Mouse (Mus musculus): ENCODE results near the gene Ptprr. TPM values are rescaled to one million over a fixed set of nuclear protein-coding genes. Genes with fewer than 3 reads are reported as not detected.

The Ptprr gene
- total RNA-seq, 2 experiments from 2014 or later, result 0.41 to 0.54 TPM

DNA sequence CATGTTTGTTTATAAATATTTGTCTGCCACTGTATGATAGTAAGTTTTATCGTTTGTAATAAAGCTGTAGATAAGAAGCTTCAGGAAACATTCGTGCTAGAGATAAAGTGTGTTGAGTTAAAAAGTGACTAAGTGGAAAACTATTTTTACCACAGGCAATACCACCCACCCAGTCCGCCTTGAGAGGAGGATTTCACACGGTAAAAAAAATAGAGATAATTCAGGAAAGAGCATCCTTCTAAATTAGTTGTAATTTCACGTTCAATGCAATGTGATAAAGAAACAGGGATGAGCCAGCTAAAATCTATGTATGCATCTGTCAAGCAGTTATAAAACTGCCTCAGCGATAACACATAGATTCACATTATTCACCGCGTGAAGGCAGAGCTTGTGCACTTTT lies 99.0 kb downstream of the Ptprr start:
- DNase-seq, result no peak

DNA sequence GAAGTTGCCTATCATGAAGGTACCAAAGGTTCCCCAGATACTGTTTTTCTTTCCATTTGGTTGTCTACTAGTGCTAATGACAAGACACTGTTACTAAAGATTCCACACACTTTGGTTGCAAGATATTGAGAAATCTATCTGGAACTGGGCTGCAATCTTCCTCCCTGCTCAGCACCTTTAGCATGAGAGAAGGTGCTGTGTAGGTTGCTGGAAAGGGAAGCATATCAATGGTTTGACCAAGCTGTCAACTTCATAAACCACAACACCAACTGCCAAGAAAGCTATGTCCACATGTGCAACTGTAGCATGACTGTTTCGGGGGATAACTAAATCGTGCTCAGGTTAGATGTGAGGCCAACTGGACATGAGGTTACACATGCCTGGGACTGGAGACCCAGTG lies 103.5 kb downstream of the Ptprr start:
- no peak for DNase-seq

DNA sequence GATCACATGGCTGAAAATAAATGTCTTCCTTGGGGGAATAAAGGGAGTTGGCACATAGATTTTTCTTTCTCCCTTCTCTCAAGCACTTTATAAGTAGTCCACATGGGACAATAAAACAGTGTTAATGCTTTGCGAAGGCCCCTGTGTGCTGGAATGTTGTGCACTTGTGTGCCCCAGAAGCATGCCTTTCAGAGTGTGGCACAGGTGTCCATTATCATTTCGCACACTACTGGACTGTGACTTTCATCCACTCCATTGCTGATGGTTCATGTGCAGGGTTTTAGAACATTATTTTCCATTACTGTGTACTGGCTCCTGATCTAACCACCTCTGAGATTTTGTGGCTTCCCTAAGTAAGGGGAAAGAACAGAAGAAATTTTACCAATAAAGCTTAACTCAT lies 105.8 kb downstream of the Ptprr start:
- DNase-seq, result no peak

DNA sequence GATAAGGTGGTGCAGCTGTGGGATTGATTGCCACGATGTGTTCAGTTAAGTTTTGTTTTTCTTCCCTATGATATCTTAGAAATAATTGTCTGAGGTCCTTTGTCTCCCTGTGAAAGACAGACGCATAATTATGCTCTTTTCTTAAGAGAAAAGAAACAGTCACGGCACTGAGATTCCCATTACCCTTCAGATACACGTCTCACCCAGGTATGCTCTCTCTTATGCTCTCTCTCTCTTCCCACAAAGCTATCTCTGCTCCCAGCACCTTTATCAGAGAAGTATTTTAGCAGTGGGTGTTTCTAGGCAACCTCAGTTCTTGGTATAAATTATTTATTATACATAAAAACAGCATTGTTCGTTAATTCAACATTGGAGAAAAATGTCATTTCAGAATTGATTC lies 107.4 kb downstream of the Ptprr start:
- DNase-seq, result no peak

DNA sequence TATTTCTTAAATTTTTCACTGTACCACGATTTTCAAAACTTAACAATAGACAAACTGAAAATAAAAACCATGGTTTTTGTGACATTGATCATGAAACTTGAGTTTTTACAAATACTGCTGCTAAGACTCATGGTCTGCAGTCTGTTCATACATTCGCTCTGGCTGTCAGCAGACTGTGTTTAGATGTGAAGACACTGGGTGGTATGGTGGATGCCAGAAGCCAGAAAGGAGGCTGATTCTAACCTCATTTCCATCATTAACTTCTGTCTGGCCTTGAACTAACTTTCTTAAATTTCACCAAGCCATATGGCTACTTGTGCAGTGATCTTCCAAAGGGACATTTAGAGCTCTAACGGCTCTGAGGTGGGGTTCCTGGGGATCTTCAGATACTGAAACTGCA lies 112.4 kb downstream of the Ptprr start:
- no peak for DNase-seq

DNA sequence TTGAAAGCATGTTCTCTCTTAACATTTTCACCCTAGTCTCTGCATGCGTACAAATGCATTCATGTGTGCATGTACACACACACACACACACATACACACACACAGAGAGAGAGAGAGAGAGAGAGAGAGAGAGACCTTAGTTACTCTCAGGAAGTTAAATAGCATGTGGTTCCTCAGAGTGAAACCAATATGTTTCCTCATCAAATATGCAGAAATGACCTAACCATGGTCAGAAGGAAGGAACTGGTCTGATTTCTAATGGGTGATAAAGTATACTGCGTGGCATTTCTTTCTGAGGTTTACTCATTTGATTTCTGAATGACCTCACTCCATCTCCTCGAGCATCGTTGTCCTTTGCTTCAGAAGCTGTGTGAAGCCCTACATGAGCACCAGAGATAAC lies 113.2 kb downstream of the Ptprr start:
- DNase-seq, result no peak

DNA sequence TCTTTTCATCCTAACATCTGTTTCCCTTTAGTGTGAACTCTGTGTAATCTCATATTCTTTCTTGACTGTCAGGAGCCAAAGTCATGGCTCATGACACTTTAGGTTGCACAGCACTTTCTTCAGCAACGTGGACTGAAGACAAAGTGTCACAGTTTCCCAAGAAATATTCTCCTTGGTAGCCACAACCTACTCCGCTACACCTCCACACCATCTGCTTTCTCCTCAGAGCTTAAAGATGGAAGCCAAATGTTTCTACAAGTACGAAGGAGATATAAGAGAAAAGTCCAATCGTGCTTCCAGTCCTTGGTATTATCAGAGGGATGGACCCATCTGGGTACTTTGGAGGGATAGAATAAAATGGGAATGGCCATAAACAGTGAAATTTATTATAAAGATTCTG lies 114.2 kb downstream of the Ptprr start:
- DNase-seq, result no peak

DNA sequence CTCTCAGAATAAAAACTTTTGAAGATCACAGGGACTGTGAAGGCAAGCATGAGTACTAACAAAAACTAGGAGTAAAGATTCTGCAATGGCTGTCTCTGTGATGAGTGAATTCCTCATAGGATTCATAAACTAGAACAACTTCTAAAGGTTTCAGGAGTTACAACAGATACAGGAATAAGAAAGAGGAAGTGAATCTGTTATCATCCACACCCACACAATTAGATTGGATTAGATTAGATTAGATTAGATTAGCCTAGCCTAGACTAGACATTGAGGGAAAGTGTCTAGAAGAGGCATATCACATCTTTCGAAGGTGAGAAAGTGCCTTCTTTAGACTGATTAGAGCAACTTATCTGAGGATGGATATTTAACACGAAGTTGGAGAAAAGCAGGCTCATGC lies 117.2 kb downstream of the Ptprr start:
- no peak for DNase-seq

DNA sequence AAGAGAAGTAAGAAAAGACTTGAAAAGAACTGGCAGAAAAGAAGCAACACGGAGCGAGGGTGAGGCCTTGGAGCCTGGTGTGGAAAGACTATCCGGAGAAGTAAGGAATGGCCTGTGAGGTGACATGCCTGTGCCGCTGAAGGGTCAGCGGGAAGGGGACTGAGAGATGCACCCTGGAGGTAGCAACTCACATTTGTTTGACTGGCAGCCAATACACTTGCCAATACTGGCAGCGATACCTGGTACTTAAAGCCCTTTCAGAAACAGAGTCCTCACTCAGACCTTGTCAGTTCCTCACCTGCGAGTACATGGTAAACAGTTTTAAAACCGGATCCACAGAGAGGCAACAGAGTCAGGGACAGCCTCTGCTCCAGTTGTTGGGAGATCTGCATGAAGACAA lies 122.2 kb downstream of the Ptprr start:
- DNase-seq, result no peak

DNA sequence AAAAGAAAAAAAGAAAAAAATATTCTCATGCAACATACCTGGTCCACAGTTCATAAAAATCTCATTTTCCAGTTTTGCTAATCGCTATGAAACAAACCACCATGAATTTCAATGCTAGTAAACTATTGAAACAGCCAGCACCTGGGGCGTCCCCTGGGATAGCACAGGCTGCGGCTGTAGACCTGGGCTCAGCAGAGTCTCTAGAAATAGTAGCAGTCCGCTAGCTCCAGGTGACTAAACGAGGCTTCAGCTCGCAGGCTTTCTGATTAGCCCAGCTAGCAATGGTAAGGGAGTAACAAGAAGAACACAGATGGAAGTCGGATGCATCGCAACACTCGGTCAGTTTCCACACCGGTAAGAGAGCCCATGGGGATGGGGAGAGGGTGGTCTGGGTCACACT lies 125.7 kb downstream of the Ptprr start:
- no peak for DNase-seq

DNA sequence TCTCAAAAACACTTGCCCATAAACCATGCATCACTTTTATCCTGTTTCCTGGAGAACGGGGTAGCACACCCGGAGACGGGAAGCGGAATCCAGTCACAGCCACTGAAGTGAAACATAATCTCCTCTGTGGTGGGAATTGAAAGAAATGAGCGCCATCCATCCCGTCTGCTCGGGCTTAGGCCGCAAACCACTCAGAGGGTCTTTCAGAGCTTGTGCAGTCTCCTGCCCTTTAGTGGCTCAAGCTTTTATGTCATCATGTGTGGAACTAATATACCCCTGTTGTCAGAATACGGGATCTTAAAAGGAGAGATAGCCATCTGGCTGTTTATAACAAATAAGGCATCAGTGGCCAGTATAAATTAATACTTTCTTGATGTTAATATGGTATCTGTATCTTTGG lies 128.1 kb downstream of the Ptprr start:
- no peak for DNase-seq

DNA sequence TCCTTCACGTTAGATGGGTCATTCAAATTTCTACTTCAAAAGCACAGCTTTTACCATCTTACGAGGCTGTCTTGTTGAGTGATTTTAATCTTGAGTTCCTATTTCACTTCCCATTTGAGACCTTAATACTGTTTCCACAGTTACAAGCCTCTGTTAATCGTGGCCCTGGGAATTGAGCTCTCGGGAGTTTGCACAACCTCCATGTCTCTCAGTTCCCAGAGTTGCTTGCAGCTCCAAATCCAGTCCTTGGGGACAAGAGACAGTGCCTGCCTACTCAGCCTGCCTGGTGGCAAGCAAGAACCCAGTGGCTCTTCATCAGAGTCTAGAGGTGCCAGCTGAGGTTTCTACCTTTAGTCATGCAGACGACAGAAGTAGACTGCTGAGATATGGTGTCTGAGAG lies 136.7 kb downstream of the Ptprr start:
- no peak for DNase-seq

DNA sequence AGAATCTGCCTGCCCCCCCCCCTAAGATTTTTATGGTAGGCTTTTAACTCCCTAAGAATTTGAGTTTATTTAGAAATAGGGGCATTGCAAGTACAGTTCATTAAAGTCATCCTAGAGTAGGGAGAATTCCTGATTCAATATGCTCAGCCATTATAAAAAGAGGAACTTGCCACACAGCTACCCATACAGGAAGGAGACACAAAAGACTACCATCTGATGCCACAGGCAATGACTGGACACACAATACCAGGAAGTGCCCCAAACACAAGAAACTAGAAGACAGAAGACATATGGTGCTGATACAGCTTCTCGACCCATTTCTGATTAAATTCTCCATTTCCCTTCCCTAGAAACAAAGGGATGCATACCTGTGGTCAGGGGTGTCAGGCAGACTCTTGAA lies 138.7 kb downstream of the Ptprr start:
- no peak for DNase-seq

DNA sequence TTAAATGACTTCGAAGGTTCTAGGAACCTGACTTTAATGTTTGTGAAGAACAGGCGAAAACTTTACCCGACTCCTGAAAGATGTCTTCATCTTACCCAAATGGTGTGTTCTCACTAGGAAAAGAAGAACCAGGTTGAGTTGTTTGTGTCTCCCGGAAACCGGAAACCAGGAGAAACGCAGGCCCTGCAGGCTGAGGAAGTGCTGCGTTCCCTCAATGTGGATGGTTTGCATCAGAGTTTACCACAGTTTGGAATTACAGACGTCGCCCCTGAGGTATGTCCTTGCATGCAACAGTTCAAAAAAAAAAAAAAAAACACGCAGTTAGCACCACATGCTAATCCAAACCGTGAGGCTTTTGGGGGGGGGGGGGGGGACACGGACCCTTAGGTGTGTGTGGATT lies 144.3 kb downstream of the Ptprr start:
- no peak for DNase-seq

DNA sequence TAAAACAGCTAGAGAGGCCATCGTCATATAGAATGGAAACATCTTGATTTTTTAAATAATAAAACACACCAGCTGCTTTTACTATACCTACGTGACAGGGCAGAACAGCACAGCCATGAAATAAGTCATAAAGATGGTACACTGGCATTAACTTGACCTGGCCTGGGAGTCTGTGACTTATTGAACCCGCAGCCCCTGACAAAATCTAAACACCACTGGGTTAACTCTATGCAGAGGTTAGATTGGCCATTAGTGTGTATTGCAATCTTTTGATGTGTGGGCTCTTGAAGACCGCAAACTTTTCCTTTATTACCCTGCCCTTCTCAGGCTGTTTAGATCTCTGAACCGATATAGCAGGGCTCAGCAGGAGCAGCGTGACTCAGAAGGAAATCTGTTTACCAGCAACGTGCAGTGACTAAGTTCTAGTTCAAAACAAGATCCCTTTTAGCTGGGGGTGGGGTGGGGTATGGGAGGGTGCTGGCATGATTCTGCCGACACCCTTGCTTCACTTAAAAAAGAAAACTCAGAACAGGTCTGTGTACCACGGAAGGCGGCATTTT lies 157.4 kb downstream of the Ptprr start:
- no peak for DNase-seq

DNA sequence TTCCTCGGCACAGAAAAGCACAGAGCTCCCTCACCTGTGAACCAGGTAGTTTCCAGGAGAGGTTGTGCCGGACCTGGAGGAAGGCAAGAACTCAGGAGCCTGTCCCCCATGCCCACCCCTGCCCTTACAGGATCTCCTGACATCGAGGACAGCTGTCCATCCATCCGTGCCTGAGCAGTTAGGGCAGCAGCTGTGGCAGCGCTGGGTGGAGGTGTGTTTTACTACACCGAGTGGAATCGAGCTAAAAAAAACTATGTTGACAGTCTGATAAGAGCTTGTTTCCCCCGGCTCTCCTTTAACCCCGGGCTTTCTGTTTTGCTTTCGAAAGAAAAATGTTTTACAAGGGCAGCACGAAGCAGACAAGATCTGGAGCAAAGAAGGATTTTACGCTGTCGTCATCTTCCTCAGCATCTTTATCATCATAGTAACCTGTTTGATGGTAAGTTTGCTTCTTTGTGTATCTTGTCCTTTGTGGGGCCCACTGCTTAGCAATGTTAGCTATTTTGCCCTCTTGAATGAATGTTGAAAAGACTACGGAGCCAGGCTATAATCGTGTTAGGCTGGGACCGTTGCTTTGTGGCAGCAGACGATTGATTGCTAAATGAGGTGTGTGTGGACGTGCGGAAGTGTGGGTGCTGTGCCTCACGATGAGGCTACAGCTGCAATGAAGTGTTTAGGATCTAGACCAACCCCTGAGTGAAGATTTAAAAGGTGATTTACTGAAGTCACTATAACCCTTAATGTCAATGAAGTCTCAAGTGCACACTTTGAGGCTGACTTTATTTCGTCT lies 159.6 kb downstream of the Ptprr start:
- DNase-seq, result no peak

DNA sequence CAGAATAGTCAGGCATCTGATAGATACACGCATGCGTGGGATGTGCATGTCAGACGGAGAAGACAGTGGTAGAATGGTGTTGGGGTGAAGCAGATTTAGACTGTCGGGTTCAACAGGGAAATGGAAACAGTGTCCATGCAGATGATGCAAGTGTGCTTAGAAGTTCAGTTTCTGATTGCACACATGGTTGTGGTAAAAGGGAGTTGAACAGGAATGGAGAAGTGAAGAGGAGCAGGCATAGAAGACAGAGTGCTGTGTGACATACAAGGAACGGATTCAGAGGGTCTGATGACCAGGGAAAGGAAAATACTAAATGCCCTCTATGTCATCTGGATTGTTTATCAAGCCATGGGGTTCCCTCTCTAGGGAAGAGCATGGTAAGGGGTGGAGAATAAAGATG lies 163.2 kb downstream of the Ptprr start:
- no peak for DNase-seq

DNA sequence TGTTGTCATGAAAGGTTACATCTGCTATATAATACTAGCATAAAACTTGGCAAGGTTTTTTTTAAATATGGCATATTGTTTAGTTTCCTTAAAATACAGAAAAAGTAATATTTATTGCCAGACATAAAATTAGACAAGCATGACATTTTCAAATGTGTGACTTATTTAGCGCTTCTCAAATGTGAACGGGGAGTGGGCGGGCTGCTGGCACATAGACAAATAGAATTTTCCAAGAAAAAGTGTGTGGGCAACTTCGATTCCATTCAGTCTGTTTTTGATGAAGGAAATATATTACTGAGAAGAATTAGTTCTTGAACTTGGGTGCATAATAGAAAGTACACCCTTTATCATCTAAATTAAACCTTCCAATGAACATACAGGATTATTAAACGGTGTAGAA lies 164.2 kb downstream of the Ptprr start:
- DNase-seq, result no peak

DNA sequence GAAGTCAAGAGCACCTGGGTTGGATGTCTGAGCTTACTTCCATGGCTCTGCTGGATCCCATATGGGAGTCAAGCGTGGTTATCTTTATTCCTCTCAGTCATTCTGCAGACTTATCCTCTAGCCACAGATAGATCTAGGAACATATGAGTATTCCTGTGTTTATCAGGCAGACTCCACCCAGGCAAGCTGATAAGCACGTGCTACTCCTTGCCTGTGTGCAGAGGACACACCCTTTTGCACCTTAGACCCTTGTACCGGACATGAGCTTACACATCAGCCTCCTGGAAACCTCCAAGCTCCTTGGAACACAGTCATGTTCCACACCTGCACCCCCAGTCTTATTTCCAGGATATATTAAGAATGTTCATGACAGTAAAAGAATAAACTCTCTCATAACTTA lies 165.2 kb downstream of the Ptprr start:
- no peak for DNase-seq

DNA sequence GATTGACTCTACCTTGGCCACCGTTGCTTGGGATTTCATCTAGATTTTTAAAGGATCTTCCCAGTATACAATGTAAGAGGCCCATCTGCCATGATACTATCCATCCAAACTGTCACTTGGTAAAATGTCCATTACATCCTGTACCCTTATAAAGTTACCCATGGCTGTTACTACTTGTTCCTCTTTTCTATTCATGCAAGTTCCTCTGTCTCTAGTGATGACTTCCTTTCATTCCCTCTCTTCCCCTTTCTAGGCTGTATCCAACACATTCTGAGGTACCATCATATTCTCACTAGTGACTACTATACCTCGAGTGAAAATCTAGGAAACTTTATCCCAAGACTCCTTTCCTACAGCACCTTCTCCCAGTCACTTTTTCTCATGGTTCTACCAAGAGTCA lies 173.7 kb downstream of the Ptprr start:
- DNase-seq, result no peak

DNA sequence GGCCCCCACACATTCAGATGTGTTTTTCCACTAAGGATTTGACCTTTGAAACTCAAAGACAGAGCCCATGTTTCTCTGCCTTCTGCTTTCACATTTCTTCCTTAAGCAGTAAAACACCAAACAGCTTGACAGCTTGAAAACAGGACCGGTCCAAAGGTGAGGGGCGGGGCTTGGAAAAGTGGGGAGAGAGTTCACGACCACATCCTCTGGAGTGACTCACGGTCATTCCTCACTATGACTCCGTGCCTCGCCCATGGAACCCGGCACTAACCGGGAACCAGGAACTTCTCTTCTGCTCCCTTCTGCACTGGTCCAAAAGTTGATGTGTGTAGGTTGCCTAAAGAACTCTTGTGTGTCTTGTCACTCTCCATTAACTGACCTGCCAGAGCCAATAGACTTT lies 174.3 kb downstream of the Ptprr start:
- DNase-seq, result no peak

DNA sequence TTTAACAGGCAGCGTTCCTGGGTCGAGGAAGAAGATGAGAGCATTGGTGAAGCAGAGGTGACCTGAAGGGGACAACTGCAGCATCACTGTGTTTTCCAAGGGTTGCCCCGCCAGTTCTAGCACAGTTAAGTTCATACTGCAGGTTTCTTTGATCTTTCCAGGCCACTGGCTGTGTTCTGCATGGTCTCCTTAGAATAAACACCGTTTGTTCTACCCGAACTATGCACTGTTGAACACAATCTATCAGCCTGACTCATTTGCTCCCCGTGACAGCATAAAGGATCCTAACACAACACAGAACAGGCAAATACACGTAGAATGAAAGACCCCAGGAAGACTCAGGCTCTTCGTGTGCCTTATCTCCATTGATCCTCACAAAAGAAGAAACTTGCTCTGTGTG lies 176.4 kb downstream of the Ptprr start:
- DNase-seq, result no peak

DNA sequence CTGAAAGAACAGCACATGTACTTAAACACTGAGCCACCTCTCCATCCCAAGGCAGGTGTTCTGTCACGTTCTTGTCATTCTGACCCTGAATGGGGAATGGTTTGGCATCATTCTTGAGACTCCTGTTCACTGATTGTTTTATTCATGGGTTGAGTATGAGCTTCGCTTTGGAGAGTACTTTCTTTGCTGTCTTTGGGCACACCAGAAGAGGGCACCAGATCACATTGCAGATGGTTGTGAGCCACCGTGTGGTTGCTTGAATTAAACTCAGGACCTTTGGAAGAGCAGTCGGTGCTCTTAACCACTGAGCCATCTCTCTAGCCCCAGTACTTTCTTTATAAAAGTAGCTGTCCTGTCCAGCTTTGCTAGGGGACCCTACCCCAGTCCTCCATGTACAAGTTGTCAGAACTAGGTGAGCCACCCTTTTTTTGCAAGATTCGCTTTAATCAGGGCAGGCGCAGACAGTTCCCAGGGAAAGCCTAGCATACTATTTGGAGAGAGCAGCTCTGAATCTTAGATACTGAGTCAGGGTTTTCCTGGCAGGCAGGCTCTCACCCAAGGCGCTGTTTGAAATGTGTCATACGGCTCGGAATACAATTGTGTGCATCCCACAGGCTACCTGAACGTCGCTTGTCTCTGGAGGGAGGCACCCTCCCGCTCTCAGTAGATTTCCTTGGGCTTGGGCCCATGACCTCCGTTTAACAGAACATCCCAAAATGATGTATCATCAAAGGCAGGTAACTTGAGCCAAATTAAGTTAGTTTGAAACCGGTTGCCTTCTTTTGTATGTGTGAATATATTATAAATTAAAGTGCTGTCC lies 178.8 kb downstream of the Ptprr start:
- no peak for DNase-seq

DNA sequence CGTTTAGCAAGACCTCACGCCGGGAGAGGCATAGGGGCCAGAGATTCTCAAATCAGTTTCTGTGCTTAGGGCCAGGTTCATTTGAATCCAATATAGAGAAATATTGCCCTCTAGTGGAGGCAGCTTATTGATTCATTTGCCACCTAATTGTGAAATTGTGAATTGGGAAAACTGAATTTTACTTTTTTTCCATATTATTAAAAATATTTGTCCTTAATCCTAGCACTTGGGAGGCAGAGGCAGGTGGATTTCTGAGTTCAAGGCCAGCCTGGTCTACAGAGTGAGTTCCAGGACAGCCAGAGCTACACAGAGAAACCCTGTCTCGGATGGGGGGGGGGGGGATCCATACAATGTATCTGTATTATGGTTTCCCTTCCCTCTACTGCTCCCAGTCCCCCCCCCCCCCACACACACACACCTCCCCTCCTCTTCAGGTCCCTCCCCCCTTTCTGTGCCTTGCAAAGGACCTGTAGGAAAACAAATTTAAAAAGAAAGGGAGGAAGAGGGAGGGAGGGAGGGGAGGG lies 179.5 kb downstream of the Ptprr start:
- DNase-seq, result no peak

Data from heart, postnatal 4 days (tissue).